Mouse (Mus musculus): Measurements from ENCODE around the gene Stx18.

DNA sequence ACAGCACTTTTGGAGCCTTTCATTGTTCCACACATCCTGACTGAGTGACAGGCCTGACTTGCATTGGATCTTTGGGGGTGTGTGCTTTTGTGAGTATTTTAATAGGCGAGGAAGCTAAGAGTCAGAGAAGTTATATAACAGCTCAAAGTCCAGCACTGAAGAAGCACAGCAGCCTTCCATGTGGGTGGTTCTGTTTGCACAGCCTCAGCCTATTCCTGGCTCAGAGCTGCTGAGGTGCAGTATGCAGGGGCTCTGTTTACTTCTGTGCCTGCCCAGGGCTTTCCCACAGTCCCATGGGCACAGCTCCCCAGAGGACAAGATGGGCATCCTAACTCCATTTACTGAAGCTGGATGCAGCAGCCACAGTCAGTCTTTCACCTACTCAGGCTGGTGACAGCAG, 78.5 kb downstream of the Stx18 start:
- TF ChIP-seq GATA1 (IDR thresholded peaks at IDR 0.05; ENCODE audit: low read length) (no peak), TAL1 (IDR thresholded peaks at IDR 0.05; ENCODE audit: low read length) (no peak)
